Mouse (Mus musculus): ENCODE data around the gene Sphk1.

- TF ChIP-seq CTCF (IDR thresholded peaks at IDR 0.05; ENCODE audit: low read depth): no peak
- TF ChIP-seq EP300 (IDR thresholded peaks at IDR 0.05; ENCODE audit: low read depth): no peak; the same call in 1 of the 2 replicates
Observed at GRCm38 (mm10) chr11:116490232-116491107, 40.3 kb upstream of the Sphk1 start.
